Mouse (Mus musculus) embryo, embryonic 11.5 days (tissue): ENCODE measurements around the gene Fam129a.
A peak's percentile ranks its signal among the peaks of the same experiment; 100 is the strongest.

Experiments used
- DNase-seq: peaks from one replicate; pipeline ENCODE4 v3.0.0-alpha.2; 2012; ENCODE audit warnings: low read depth, low spot score

The Fam129a gene

DNA sequence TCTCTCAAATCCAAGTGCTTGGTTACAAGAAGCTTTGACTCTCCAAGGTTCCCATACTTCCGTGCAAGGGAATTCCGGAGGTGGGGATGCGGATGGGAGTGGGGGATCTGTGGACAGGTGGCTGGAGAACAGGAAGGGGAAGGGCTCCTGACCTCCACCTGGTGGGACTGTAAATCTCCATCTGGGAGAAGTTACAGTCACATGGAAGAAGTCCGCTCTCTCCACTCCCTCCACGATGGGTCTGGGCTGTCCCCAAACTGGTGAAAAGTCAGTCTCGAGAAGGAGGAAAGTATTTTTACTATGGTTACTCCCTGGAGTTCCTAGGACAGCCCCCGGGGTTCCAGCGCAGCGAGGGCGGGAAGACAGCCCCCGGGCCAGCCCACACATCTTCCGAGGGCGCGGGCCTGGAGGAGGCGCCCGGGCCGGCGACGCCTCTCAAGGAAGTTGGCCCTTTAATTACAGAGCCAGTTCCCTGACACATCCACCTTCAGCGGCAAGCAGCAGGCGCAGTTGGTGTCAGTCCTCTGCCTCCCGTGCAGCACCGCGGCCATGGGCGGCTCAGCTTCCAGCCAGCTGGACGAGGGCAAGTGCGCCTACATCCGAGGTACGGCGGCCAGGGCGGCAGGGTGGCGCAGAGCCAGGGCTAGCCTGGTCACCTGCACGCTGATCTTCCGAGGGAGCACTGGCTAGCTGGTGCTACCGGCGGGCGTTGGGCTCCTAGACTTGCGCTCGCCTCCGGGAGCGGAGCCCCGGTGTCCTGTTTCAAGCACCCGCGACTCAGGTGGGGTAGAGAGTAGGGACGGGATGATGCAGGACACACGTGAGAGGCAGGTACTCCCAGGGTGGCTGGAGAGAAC lies at the start of gene Fam129a:
Gene Fam129a, plus strand, starts transcription at position 206 of the 857 bp plus-strand sequence.
- DNase-seq = no peak

DNA sequence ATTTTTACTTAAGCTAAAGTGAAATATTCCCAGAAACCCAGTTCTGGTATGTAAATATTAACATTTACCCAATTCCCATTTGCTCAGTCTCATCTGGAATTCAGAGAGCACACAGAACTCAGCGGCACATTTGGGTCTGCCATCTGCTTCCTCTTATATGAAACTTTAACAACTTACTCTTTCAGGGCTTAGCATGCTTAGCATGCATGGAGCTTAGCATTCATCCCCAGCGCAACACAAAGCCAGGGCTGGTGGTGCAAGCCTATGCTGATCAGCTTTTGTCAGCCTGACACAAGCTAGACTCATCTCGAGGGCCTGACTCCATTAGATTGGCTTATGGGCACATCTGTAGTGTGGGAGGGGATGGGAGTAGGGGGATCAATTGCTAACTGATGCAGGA lies 44.3 kb upstream of the Fam129a start:
- DNase-seq = no peak

DNA sequence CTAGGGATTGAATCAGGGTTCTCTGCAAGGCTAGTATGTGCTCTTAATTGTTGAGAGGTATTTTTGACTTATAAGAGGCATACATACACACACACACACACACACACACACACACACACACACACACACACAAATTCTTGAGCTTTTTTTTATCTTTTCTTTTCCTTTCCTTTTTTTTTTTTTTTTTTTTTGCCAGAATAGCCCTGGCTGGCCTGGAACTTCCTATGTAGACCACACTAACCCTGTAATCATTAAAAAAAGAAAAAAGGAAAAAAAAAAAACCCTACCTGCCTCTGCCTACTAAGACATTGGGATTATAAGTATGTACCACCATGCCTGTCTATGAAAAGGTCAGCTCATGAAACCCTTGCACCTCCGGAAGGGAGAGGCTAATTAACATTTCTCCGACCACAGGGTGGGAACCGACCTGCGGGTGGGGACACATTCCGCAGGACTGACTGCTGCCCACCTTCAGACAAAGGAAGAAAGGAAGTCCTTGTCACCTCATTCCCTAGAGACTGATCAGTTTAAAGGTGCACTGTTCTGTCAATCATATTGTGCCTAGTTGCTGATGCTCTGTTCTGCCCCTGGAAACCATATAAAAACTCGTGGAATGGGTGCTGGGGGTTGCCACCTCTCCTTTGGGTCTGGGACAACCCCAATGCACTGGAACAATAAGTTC lies 27.0 kb upstream of the Fam129a start:
- DNase-seq = no peak

DNA sequence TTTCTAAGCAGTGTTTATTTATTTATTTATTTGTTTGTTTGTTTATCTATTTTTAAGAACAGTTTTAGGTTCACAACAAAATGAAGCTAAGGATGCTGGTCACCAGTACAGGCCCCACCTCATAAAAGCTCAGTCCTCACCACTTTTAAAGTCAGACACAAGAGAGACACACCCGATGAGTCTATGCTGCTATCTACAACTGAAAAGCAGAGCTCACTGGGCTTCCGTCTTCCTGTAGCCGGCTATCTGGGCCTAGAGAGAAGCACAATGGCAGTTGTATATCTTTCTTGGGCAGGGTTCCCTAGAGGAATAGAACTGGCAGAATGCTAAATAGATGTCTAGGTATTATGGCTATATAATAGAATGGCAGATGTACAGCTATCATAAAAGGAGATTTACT lies 26.4 kb upstream of the Fam129a start:
- no peak for DNase-seq

DNA sequence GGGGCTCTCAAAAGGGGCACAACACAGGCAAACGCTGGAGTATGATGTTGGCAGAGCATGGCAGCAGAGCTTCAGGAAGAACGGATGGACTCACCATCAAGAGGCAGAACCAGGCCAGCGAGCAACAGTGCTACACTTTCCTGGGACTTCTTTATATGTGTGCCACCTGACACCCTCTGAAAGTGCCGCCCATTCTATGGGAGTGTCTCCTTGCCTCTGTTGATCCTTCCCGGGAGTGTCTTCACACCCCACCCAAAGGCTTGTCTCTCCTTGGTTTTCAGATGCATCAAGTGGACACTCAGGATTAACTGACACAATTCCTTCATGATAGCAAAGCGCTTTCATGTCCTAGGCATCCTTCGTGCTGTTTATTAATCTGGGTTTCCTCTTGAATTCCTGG lies 25.4 kb upstream of the Fam129a start:
- DNase-seq = no peak

DNA sequence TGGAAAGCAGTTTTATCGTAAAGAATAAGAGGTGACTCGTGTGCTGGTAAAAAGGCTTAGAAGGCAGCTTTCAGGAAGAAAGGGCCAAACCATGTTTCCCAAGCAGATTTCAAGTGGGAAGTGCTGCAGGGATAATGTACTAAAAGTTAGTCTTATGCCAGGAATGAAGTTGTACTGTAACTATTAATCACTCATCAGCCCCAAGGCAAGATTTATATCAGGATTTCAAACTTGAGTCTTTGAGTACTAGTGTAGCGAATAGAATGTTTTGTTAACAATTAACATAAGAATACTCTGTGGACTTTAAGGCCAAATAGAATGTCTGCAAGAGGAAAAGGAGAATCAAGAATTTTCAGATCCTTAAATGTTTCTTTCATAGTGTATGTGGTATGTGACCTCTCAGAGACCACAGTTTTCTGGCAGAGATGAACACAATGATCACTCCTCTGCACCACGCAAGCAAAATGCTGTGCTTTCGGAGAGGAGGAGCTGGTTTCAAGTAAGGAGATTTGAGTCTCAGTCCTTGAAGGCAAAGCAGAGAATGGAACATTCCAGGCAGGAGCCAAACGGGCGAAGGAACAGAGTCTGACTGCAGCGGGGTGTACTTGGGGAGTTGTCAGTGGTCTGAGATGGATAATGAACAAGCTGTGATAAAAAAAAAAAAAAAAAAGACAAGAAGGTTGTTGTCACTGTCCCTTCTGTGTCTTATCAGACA lies 21.9 kb upstream of the Fam129a start:
- no peak for DNase-seq

DNA sequence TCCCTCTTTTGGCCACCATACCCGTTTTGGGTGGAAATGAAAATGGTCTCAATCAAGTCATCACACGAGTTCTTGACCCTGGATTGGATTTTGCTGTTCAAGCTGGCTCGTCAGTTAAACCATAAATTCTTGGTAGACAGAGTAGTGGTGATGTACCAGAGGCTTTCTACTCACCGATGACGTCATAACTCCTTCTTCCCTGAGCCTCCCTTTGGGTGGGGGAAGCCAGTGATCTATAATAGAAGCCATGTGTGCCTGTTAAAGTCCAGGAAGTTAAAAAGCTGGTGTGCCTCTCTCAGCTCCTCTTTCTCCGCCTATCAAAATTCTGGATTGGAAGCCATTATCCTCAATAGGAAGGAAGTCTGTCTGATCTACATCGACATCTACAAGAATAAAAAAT lies 21.2 kb upstream of the Fam129a start:
- DNase-seq = no peak

DNA sequence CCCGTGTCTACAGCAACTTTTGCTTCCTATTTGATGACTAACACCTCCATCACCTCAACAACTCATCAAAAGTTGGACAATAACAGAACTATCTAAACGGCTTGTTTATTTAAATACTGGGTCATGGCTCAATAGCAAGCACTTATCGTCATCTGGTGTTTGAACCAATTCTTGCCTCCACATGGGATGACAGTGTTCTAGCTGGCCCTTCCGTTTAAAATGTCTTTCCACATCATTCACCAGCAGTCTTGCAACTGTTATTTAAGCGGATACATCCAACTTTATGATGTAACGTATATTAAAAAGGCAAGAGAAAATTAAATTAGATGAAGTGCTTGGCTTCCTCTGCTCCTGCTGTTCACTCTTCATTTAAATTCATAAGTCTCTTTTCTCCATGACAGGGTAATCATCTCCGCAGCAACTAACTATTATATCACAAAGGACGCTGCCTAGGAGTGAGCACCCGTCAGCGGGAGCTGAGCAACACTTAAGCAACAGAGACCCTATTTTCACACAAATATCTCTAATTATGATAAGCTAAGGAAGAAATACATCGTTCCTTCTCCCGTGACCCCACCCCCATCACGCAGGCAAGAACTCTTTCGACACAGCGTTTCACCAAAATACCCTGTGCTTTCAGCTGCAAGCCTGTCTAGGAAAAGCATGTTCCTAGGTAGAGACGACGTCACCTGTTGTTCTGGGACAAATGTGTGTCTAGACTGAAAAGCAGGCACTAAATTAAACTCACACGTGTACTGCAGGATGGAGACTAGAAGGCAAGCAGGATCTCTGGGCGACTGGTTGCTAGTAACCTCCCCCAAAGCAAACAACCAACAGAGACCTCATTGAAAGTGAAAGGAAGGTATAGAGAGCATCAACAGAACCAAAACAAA lies 20.2 kb upstream of the Fam129a start:
- DNase-seq = no peak

DNA sequence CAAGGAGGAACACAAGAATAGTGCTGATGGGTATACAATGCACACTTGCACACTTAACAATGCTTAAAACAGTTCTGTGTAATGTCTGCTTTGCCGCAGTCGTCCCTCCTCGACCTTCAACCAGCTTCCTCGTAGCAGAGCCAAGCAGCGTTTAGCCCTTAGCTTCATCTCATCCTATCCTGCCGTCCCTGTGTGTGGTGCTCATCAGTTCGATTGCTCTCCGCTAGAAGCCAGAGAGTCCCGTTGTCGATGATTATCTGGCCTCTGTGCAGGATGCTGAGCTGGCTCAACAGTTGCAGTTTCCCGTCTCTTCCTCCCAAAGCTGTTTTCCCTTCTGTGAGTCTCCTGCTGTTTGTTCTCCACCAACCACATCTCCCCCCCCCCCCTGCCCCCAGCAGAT lies 10.4 kb upstream of the Fam129a start:
- no peak for DNase-seq

DNA sequence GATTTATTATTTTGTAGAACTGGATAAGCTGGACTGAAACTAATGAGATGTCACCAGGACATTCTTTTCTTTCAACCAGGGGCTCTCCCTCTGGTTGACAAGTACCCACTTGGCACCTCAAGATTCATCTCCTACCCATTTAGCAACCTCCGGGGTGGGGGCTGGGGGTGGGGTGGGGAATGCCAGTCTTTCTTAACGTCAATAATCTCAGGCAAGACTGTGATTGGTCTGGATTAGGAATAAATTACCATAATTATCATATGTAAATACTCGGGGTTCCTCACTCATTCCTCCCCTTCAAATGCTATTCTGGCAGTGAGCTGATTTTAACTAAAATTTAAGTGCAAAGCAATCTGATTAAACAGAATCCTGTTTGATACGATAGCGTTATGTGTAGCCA lies 7.6 kb upstream of the Fam129a start:
- no peak for DNase-seq

DNA sequence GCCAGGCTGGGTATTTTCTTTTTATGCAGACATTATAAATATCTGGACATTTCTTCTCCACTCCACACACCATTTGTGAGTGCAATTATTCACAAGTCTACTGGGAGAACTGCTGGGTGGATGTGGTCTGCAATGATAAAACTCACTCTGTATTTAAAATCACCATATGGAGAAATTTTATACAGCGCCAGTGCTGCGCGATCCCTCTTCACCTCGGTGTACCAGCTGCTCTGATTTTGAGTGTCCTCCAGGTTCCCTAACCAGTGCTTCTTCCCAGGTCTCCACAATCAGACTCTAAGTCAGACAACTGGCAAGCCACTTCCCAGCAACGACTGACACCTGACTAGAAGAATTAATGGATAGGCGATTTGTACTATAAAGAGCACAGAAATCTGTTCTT lies 7.1 kb upstream of the Fam129a start:
- no peak for DNase-seq

DNA sequence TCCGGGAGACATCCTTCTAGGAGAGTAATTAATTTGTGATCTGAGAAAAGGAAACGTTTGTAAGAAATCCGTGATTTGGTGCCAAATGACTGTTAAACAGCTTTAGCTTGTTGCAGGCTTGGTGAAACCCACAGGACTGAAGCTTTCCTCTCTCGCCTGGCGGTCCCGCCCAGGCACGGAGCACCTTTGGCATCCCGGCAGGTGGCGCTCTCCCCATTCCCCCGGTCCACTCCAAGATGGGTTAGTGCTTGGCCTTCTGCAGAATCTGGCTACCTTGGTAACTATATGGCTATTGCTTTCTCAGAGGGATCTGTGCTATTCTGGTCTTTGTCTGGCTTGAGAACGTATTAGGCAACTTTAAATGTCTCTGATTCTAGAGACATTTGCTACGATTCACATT lies 6.6 kb upstream of the Fam129a start:
- peak; percentile 54 for DNase-seq

DNA sequence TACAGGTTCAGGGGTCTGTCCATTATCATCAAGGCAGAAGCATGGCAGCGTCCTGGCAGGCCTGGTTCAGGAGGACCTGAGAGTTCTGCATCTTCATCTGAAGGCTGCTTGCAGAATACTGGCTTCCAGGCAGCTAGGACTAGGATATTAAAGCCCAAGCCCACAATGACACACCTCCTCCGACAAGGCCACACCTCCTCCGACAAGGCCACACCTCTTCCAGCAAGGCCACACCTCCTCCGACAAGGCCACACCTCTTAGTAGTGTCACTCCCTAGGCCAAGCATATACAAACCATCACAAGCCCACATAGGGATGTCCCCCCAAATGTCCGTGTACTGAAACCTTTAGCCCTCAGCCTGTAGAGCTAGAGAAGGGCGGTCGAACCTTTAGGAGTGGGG lies 2.3 kb upstream of the Fam129a start:
- DNase-seq = no peak

DNA sequence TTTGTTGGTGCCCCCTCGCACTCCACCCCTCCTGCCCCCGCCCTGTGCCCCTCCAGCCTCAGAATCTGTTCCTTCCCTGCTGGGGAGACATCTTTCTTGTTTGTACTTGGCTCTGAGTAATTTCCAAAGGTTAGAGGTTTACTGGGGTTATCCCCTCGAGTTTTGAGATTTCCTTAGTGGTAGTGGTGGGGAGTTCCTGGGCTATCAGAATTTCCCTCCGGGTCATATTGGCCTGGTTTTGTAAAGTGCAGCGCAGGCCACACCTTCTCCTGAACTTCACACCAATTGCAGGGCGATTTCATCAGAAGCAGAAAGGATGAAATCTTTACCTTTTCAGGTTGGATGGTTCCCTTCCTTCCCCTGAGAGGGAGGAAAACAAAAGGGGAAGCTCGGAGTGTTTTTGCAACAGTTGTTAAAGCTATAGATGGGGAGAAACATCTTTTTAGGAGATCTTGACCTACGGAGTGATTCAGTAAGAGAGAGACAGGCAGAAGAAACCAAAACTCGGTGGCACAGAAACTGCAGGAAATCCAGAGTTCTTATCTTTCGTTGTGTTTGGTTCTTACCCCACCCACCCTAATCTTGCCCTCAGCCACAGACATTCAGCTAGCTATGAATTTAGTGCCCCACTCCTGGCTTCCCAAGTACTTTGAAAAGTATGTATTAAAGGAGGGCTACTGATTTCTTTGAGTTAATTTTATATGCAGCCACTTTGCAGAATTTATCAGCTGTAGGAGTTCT lies 1.0 kb downstream of the Fam129a start:
- no peak for DNase-seq

DNA sequence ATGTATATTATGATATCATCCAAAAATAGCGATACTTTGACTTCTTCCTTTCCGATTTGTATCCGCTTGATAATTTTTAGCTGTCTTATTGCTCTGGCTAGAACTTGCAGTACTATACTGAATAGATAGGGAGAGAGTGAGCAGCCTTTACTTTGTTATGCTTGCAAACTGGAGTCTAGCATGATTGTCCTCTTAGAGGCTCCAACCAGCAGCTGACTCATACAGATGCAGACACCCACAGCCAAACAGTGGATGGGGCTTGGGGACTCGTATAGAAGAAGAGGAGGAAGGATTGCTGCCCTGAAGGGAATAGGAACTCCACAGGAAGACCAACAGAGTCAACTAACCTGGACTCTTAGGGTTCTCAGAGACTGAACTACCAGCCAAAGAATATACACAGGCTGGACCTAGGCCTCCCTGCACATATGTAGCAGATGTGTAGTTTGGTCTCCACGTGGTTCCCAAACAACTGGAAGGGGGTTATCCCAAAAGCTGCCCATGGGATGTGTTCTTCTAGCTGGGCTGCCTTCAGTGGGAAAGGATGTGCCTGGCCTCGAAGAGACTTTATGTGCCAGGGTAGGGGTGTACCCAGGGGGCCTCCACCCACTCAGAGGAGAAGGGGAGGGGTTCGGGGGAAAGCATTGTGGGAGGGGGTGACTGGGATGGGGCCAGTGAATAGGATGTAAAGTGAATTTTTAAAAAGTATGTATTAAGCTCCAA lies 1.8 kb downstream of the Fam129a start:
- no peak for DNase-seq

DNA sequence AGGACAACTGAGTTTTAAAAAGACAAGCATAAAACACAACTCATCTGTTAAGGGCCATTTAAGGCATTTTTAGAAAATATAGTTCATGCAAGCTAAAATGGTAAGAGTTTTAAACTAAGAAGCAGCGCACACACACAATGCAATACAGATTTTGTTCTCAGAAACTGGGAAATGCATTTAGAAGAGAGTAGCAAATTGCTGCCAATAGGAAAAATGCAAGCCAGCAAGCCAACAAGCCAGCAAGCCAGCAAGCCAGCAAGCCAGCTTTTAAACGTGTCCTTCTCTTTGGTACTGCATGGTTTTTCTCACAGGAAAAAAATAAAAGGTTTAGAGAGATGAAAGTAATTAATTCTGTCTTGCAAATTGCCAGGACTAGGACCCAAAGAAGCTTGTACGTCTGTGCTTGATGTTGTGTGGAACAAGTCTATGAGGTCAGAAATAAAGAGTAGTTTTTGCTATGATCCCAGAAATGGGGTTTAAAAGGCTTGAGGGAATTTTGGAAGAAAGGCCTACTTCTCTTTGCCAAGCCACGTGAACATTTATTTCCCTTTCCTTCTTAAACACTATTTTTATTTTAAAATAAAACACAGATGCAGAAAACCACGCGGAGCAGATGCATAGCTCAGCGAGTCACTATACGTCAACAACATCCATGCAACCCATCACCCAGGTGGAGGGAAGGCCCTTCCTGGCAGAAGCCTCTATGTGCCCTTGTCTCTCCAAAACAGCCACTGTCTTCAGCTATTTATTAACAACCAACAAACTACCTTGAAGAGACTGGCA lies 9.4 kb downstream of the Fam129a start:
- no peak for DNase-seq

DNA sequence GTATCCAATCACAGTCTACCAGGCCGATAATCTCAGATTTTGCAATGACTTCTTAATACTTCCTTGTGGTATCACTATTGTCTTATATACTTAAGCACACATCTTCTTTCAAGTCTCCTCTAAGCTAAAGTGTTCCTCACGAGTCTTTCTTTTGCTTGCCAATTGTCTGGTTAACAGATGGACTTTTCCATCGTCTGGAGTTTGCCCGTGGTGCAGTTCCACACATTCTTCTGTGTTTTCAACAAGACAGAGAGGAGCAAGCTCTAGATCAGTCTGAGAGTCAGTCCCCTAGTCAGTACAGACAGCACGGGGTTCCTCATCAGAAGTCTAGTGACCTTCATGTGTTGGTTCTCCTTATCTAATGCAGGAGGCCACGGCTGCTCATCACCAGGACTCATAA lies 10.5 kb downstream of the Fam129a start:
- DNase-seq = no peak

DNA sequence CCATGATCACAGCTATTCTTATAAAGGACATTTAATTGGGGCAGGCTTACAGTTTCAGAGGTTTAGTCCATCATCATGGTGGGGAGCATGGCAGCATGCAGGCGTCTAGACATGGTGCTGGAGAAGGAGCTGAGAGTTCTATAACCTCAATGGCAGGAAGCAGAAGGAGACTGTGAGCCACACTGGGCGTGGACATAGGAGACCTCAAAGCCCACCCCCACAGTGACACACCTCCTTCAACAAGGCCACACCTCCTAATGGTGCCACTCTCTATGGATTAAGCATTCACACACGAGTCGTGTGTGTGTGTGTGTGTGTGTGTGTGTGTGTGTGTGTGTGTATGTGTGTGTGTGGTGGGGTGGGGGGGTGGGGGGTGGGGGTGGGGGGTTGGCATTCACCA lies 11.0 kb downstream of the Fam129a start:
- DNase-seq = no peak

DNA sequence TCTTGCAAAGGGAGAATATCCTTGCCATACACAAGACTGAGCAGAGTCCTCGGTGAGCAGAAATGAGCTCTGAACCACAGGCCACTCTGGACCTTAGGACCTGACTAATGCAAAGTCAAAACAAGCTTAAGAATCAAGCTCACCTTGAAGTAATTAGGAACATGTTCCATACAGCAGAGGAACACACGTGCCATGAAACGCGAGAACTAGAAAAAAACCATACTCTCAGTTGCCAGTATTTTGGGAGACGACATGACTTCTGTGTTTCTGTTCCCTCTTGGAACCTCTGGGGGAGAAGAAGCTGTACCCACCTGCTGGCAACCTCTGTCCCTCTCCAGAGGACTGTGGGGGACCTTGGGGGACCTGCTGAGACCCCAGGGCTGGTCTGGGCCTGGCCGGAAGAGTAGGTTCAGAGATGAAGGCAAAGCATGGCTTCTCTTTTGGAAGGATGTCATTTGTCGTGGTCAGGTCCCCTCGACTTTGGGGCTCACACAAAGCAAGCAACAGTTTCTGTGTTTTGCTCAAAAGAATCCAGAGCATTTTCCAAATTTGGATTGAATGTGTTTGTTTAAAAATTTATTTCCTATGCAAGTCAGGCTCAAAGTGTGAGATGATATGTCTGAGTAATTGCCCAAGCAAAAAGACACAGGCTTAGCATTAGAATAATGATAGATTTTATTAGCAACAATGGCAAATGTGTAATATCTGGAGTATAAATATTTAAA lies 12.6 kb downstream of the Fam129a start:
- DNase-seq = no peak
